Comparison of ENCODE assay signal across 11 mouse cellular contexts in the genomic region with DNA sequence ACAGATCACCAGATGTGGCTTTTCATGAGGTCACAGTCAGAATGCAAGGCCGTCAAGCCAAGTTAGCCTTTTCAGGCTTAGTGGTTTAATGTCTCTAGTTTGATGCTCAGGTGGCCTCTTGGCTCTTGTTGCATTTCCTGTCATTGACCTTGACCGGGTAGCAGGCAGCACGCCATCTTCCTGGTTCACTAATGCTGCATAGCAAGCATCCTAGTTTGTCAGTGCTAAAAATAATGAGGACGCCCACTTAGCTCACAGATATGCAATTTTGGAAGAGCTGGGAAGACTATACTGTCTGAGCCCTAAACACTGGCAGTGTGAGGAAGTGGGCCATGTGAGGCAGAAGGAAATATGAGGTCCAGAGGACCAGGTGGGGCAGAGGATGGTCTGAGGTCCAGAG.
A peak's percentile ranks its signal among the peaks of the same experiment; 100 is the strongest.
DNase-seq lines count a peak whose midpoint lies in the region; ATAC-seq lines count a peak whose summit lies in the region.
"Had no signal": no experiment of that assay in that cellular context is flagged by ENCODE, and none has a peak within 500 bp of the region (broad histone marks: within the 10 kb centered on the region; RNA-seq: fewer than 3 reads in every experiment).

No protein-coding gene starts in this region.

- no peak for ATAC-seq in heart, embryonic 13.5 days (ENCODE audit: extremely low read depth, insufficient number of reproducible peaks, low FRiP score, low TSS enrichment)
- ATAC-seq in hindbrain, embryonic 11.5 days (ENCODE audit: low FRiP score): no peak
- ATAC-seq: hindbrain, embryonic 16.5 days had no signal

- DNase-seq in heart, adult 11 months: peak; percentile 96
- no peak for DNase-seq in heart, postnatal 25 days (ENCODE audit: low spot score)
- peak; percentile 82 for DNase-seq in brain, adult 2 months (ENCODE audit: low read depth, low spot score)
- peak; percentile 22 for DNase-seq in kidney, postnatal 14 days
- DNase-seq in urinary bladder, postnatal 14 days (ENCODE audit: low spot score): no peak
- DNase-seq in ovary, postnatal 14 days (ENCODE audit: low spot score): no peak
- no peak for DNase-seq in hindbrain, embryonic 11.5 days (ENCODE audit: low spot score)
- DNase-seq: cerebellum, adult 2 months; midbrain, embryonic 14.5 days had no signal

- H3K9me3 ChIP-seq in heart, embryonic 13.5 days: no peaks in the 10 kb centered on the region
- no peaks in the 10 kb centered on the region for H3K9me3 ChIP-seq in hindbrain, embryonic 11.5 days (ENCODE audit: control insufficient read depth, low read length)

- H3K4me3 ChIP-seq in heart, embryonic 13.5 days: no peak overlapping the region
- no peak overlapping the region for H3K4me3 ChIP-seq in hindbrain, embryonic 11.5 days (ENCODE audit: low read depth, low read length)

- WGBS in heart, embryonic 13.5 days: 47% methylated on average over 4 of the region's 4 CpGs
- WGBS in hindbrain, embryonic 11.5 days: 79% methylated on average over 4 of the region's 4 CpGs

- no peak overlapping the region for H3K4me2 ChIP-seq in heart, embryonic 13.5 days
- no peak overlapping the region for H3K4me2 ChIP-seq in hindbrain, embryonic 11.5 days (replicated peaks; ENCODE audit: low read depth, low read length)

- peaks cover 49% of the 10 kb centered on the region for H3K4me1 ChIP-seq in heart, embryonic 13.5 days
- 0 out of 2 replicates have a peak, but pooled peaks cover 2% of the 10 kb centered on the region for H3K4me1 ChIP-seq in hindbrain, embryonic 11.5 days (replicated peaks; ENCODE audit: control insufficient read depth, insufficient read depth, low read length)

- peak overlapping the region; percentile 81 for H3K27ac ChIP-seq in heart, embryonic 13.5 days (replicated peaks)
- no peak overlapping the region for H3K27ac ChIP-seq in hindbrain, embryonic 11.5 days (ENCODE audit: low read depth, low read length)

- intact Hi-C loops in heart, postnatal 25 days (cut with DNase I): loop anchor here (5.0 kb wide), 1 partner anchor 61 kb away; no protein-coding TSS in a partner anchor

- H3K27me3 ChIP-seq in heart, embryonic 13.5 days (replicated peaks): no peaks in the 10 kb centered on the region
- no peaks in the 10 kb centered on the region for H3K27me3 ChIP-seq in hindbrain, embryonic 11.5 days (ENCODE audit: control insufficient read depth, insufficient read depth, low read length)

- no peak overlapping the region for H3K9ac ChIP-seq in heart, embryonic 13.5 days
- H3K9ac ChIP-seq in hindbrain, embryonic 11.5 days (ENCODE audit: low read depth, low read length): no peak overlapping the region

- no peaks in the 10 kb centered on the region for H3K36me3 ChIP-seq in heart, embryonic 13.5 days
- H3K36me3 ChIP-seq in hindbrain, embryonic 11.5 days (ENCODE audit: control insufficient read depth, insufficient read depth, low read length): no peaks in the 10 kb centered on the region

Comparison
In these comparisons a context has a peak if more than half of its experiments do, and no peak if none do; other contexts are left out.
1. DNase-seq: peak in heart, adult 11 months (single experiment), brain, adult 2 months (single experiment) and kidney, postnatal 14 days (single experiment); none in heart, postnatal 25 days (single experiment), urinary bladder, postnatal 14 days (single experiment), ovary, postnatal 14 days (single experiment) and hindbrain, embryonic 11.5 days (single experiment).